10 mouse cellular contexts compared by ENCODE assay signal in the genomic region with DNA sequence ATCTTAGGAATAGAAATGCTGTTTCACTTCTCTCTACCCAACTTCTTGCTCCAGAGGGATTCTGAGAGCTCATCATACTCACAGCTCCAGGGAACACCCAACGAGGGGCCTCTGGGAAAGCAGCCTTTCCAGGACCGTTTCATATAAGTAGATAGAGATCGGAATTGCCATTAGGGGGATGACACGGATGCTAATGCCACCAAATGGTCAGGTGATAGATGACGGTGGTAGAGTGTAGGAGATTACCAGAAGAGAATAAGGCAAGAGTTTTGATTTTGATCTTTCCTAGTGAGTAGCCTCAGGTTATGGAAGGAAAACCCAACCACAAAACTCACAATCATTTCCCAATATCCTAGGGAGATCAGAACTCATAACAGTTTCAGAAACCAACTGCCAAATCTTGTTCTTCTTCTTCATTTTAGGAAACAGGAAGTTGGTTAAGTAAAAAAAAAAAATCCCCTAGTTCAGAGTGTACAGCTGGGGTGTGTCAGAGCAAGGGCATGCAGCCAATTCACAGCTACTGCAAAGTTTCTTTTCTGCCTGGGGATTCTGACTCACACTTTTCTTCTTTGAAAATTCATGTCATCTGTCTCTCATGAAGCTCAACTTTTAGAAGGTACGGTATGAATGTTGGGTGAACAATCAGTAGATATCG. TPM values are rescaled to one million over a fixed set of nuclear protein-coding genes. Genes with fewer than 3 reads are reported as not detected.
DNase-seq lines count a peak whose midpoint lies in the region; ATAC-seq and TF ChIP-seq lines count a peak whose summit lies in the region.
"Had no signal": no experiment of that assay in that cellular context is flagged by ENCODE, and none has a peak within 500 bp of the region (broad histone marks: within the 10 kb centered on the region; RNA-seq: fewer than 3 reads in every experiment).

A gene (plus strand): TSS at position 183 of the 655 bp plus-strand sequence.

- no peak for TF ChIP-seq CTCF in embryonic fibroblast, embryonic 13.5 days (IDR thresholded peaks at IDR 0.05; ENCODE audit: borderline replicate concordance, insufficient read depth, low read length)

- H3K4me3 ChIP-seq in embryonic fibroblast, embryonic 13.5 days (ENCODE audit: insufficient read depth, low read length) = no peak within 1 kb of the TSS

- no peak for ATAC-seq in cerebellum, adult (ENCODE audit: insufficient number of reproducible peaks, low FRiP score, low TSS enrichment)

- peak within 1 kb of the TSS; percentile 80 for H3K27ac ChIP-seq in embryonic fibroblast, embryonic 13.5 days (ENCODE audit: insufficient read depth, low read length)

- no peak for TF ChIP-seq POLR2A in embryonic fibroblast, embryonic 13.5 days (IDR thresholded peaks at IDR 0.05; ENCODE audit: low read depth, low read length)

- DNase-seq in kidney, adult 18-20 months = peak; percentile 16
- DNase-seq in kidney, adult 11 months = no peak
- DNase-seq in B cell, adult 2 months = peak; percentile 57 to 65
- DNase-seq in kidney, postnatal 25 days = peak; percentile 61 to 75
- peak; percentile 70 to 74 for DNase-seq in spleen, postnatal 36 days (ENCODE audit: low spot score in 2 of 2)
- DNase-seq in cerebellum, postnatal 10 days = no peak

- peaks cover 2% of the 10 kb centered on the region; the same call in 1 of the 2 replicates for H3K4me1 ChIP-seq in embryonic fibroblast, embryonic 13.5 days (ENCODE audit: control insufficient read depth, insufficient read depth, low read length)

RNA-seq across cellular contexts. Expression of the gene that starts here (rescaled TPM):
- polyA plus RNA-seq in embryonic fibroblast, embryonic 13.5 days (2011; ENCODE audit: insufficient read length, low read depth, missing spikeins) = not detected in 2 replicates
- polyA plus RNA-seq: heart, embryonic 14.5 days; neural tube, embryonic 14.5 days had no signal

Comparison
In these comparisons a context has a peak if more than half of its experiments do, and no peak if none do; other contexts are left out.
1. DNase-seq: peak in kidney, adult 18-20 months (single experiment), B cell, adult 2 months (2 of 2), kidney, postnatal 25 days (2 of 2) and spleen, postnatal 36 days (2 of 2); none in kidney, adult 11 months (single experiment) and cerebellum, postnatal 10 days (0 of 2).